Mouse (Mus musculus): ENCODE results near the gene Adprm.
A peak's percentile ranks its signal among the peaks of the same experiment; 100 is the strongest.

GRCm38 (mm10) chr11:67024867-67025477 is 27.4 kb downstream of the Adprm start, which contains the start of gene Tmem220:
- TF ChIP-seq CTCF (IDR thresholded peaks at IDR 0.05; ENCODE audit: control insufficient read depth, insufficient read depth, low read length): peak; percentile 86
- peak; percentile 65; the same call in 1 of the 2 replicates for TF ChIP-seq POLR2A (IDR thresholded peaks at IDR 0.05; ENCODE audit: borderline replicate concordance, control insufficient read depth, low read depth, low read length)
